Mouse (Mus musculus): ENCODE measurements around the gene Vps35.

Gene Vps35

GRCm38 (mm10) chr8:85299434-85300077 lies at the start of gene Vps35, which contains the start of gene Orc6:
Gene Vps35, minus strand, starts transcription at chr8:85299802.
Gene Orc6, plus strand, starts transcription at chr8:85299632.
- DNase-seq, result peak; percentile 95

- DNase-seq, result no peak
Measured at GRCm38 (mm10) chr8:85339871-85340573, 40.4 kb upstream of the Vps35 start.

DNA sequence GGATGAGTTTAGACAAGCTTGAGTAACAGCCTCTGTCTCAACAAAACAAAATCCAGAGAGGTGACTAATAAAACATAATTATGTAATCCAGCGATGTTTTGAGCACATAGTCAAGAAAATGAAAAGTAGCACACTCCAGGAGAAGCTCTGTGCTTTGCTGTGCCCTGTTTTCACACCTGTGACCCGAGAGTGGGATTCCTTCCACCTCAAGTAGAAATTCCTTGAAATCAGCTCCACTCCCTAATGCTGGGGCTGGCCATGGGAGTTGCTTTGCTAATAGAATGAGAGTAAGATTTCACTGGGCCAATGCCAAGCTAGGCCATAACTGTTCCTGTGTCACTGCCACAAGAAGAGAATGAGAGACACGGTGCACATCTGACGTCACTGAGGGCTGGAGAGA lies 38.1 kb upstream of the Vps35 start:
- no peak for DNase-seq

- no peak for DNase-seq
Measured at GRCm38 (mm10) chr8:85336211-85336933, 36.8 kb upstream of the Vps35 start.

DNA sequence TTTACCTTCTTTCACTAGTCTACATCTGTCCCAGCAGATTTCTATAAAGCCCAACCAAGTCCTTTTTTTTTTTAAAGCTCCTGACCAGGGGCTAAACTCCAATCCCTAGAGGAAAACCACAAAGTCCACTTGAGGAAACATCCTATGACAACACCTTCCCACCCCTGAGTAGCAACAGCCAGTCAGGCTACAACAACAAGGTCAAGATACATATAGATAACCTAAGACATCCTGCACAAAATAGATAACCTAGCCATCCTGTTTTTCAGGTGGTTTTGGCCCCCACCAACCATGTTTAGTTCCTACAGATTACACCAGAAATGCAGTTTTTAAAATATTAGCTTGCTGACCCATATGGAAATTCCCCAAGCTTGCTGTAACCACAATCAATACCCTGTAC lies 35.5 kb upstream of the Vps35 start:
- DNase-seq, result no peak

GRCm38 (mm10) chr8:85329506-85329905 lies 29.9 kb upstream of the Vps35 start:
- no peak for DNase-seq

DNA sequence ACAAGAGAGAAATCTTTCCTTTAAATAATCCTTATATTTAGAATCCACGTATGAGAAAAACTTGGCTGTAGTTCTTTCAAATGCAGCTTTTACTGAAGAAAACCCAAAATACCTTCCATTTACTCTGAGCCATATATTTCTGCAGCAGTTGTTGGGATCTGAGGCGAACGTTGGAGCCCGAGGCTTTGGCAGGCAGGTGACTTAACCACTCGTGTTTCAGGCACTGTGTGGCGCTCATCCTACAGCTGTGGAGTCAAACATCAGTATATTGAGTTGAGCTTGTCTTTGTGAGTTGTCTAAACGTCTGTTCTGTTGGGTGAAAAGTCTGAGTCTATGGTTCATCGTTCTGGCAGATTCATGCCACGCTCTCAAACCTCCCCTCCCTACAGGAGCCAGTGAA lies 27.4 kb upstream of the Vps35 start:
- no peak for DNase-seq

GRCm38 (mm10) chr8:85323084-85323483 lies 23.5 kb upstream of the Vps35 start:
- DNase-seq, result no peak

GRCm38 (mm10) chr8:85321981-85322380 lies 22.4 kb upstream of the Vps35 start:
- no peak for DNase-seq

DNA sequence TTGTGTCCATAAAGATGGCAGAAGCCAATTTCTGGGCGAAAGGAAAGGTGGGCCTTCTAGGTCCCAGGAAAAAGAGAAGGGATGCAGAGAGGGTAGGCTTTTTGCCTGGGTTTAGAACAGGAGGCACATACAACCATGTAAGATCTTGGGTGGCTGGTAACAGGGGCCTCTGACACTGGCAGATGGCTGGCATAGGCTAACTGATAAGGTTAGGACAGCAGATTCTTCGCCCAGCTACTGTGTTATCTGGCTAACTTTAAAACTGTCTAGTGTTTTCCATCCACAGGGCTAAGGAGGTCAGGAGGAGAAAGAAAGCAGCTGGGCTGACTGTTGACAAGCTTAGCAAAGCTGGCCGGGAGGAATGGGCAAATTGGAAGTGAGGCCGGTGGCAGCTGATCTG lies 18.9 kb upstream of the Vps35 start:
- no peak for DNase-seq

DNA sequence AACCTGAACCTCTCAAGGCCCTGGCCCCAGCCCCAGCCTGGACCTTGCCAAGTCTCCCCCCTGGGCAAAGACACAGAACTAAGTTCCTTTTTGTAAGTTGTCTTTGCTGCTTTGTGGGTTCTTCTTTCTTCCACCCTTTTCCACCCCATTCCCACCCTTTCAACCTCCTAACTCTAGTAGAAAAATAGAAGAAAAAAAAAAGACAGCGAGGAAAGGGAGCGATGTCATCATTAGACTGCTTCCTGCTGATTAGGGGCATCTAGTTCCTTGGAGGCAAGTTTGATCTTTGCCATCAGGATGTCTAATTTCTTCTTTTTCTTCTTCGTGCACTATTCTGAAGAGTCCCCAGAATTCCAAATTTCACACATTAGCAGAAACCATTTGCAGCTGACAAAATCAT lies 13.4 kb upstream of the Vps35 start:
- no peak for DNase-seq

DNA sequence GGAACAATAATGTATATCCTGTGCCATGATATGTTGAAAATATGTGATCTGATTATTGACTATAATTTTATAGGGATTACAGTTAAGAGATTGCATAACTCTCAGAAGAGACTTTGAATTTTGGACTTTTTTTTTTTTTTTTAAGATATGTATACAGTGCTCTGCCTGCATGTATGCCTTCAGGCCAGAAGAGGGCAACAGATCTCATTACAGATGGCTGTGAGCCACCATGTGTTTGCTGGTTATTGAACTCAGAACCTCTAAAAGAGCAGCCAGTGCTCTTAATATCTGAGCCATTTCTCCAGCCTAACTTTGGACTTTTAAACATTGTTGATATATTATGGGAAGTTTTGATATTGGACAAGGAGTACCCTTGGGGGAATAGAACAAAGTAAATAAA lies 12.1 kb upstream of the Vps35 start:
- no peak for DNase-seq

DNA sequence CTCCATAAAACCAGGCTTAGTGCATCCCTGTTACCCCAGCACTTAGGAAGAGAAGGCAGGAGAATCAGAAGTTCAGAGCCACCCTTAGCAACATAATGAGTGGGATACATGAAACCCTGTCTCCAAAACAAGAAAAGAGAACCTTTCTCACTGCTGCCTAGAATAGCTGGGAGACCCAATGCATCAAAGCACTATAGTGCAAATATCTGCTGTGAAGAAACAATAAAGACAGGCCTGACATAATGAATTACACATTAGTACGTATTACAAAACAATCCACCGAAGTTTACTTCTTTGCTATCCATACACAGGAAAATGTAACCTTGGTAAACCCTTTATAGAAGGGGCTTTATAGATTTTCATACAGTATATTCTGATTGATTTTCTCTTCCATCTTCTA lies 9.0 kb upstream of the Vps35 start:
- DNase-seq, result no peak

DNA sequence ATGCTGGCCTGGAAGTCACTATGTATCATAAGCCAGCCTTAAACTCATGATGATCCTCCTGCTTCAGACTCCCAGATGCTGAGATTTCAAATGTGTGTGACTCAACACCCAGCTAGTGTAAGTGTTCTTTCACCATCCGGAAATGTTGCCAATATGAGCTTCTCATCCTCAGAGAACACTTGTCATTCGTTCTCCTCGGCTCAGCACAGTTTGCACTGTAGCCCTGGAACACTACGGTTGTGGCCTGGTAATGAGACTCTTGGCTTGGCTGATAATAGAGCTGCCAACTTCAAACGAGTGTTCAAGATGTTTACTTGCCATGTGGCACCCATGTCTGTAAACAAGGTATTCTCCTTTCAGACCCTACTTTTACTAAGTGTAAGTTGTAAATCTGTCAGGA lies 3.9 kb upstream of the Vps35 start:
- no peak for DNase-seq

DNA sequence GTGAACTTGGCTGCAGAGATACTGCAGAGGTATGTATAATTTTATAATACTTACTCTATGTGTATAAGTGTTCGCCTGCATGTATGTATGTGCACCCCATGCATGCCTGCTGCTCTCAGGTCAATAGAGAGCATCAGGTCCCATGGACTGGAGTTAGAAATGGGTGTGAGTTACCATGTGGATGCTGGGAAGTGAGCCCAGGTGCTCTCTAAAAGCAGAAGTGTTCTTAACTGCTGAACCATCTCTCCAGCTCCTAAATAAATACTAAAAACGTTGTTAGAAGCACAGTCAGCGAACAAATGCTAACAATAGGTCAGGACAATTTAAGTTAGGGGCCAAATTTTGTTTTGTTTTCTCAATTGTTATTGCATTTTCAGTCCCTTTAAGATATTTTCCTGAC lies 3.3 kb upstream of the Vps35 start:
- DNase-seq, result no peak

DNA sequence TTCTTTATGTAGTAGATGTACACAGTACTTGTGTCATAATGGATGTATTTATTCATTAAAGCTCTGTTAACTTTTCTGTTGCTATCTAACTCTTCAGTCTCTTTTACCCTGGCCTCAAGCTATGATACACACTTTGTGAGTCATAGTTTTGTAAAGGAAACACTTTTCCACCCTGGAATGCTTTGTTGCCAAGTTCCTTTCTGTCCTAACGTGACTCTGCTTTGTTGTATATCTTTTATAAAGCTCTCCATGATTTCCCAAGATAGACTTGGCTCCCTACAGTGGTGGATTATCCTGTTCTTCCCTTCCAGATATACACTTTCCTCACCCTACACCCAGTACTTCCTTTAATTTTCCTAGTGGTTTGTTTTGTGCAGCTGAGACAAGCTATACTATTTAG lies 2.3 kb upstream of the Vps35 start:
- no peak for DNase-seq

DNA sequence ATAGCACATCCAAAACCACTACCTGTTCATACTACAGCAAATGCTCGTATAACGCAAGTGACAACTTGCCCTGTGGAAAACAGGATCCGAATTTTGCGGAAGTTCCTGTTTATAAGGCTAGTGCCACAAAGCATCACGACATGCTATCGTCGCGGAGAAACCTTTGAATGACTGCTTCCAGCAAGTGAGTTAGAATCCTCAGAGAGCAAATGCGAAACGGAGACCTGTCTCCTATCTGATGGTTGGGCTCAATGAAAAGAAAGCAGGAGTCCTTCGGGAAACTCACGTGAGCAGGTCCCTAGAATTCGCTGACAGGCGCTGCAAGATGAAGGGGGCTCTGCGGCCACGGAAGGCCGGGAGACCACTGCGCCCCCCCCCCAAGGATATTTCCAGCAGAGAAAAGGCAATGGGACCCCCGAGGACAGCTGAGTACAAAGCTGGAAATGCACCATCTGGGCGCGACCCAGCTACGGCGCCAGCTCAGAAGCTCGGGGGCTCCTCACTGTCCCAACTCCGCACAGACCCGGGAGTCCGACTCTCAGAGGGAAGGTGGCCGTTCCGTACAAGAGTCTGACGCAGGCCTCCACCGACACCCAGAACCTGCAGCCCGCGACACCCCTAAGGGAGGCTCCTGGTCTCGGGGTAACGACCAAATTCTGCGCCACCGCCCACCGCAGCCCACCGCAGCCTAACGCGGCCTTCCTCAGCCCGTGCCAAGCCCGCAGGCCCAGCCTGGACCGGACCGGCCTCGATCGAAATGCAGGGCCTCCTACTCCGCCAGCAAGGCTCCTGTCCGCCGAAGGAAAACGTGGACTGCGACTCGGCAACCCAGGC lies 785 bp downstream of the Vps35 start:
- no peak for DNase-seq

GRCm38 (mm10) chr8:85286846-85287245 lies 12.8 kb downstream of the Vps35 start:
- DNase-seq, result no peak

GRCm38 (mm10) chr8:85227297-85227696 lies 72.3 kb downstream of the Vps35 start:
- no peak for DNase-seq

DNA sequence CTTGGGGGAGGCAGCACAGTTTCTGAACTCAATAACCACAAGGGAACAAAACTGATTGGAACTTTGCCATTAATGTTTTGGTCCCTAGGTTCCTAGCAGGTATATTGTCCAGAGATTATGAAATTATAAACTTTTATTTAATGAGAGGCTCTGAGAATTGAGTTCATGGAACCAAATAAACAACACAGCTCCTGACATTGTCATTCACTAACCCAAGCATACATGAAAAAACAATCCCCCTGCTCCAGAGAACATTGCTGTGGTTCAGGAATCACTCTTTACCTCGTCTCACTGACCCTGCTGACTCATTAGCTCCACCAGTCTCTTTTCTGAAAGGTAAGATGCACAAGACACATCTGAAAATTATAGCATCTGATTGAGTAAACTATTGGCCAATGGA lies 73.9 kb downstream of the Vps35 start, which contains the start of gene Olfr371:
Gene Olfr371, plus strand, starts transcription at position 301 of the 400 bp plus-strand sequence.
- no peak for DNase-seq

DNA sequence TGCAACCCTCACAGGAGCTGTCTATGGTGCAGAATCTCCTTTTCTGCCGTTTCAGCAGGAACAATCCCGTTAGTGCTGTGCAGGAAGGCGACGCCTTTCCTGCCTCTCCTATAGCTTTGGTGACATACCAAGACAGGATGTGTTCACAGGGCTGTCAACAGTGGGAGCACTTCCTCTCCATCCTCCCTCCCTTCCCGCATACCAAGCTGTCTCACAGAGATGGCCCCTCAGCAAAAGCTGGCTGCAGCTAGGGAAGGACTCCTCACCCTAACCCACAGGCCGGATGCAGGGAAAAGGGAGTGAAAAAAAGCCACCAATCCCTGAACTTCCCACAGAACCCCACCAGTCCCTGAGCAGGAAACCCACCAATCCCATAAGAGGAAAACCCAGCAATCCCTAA lies 78.6 kb downstream of the Vps35 start:
- no peak for DNase-seq

GRCm38 (mm10) chr8:85220220-85220619 lies 79.4 kb downstream of the Vps35 start:
- DNase-seq, result no peak
